Mouse (Mus musculus) inflammation-experienced regulatory T-cells, adult 6 months (primary cell): ENCODE measurements at regions not wholly inside any gene's neighbourhood (a gene's known extent, or its start where the extent isn't known, plus 50 kb on each side); places are given as distances from the start of the nearest gene placed in this dataset.

Experiments
- ATAC-seq: one replicate; pipeline ENCODE4 v1.8.0; 2017

- ATAC-seq: no peak
Measured at GRCm38 (mm10) chr7:135767493-135767892, 51.3 kb upstream of the Mki67 start.

- no peak for ATAC-seq
Measured at GRCm38 (mm10) chr7:135768064-135768463, 51.9 kb upstream of the Mki67 start.

GRCm38 (mm10) chr7:135768592-135768991 lies 52.4 kb upstream of the Mki67 start:
- peak; percentile 28 for ATAC-seq

- ATAC-seq: no peak
Measured at GRCm38 (mm10) chr7:135769082-135769673, 53.0 kb upstream of the Mki67 start.

- no peak for ATAC-seq
Measured at GRCm38 (mm10) chr7:135770051-135770450, 53.9 kb upstream of the Mki67 start.

- ATAC-seq: no peak
Measured at GRCm38 (mm10) chr7:135775832-135776433, 59.8 kb upstream of the Mki67 start.

GRCm38 (mm10) chr7:135790167-135790566 lies 74.0 kb upstream of the Mki67 start:
- no peak for ATAC-seq

GRCm38 (mm10) chr7:135790978-135791377 lies 74.8 kb upstream of the Mki67 start:
- no peak for ATAC-seq

GRCm38 (mm10) chr7:135791953-135792690 lies 76.0 kb upstream of the Mki67 start:
- ATAC-seq: no peak

- no peak for ATAC-seq
Measured at GRCm38 (mm10) chr7:135792918-135793317, 76.8 kb upstream of the Mki67 start.

GRCm38 (mm10) chr7:135794238-135794637 lies 78.1 kb upstream of the Mki67 start:
- ATAC-seq: no peak

- no peak for ATAC-seq
Measured at GRCm38 (mm10) chr7:135794679-135795078, 78.5 kb upstream of the Mki67 start.

- no peak for ATAC-seq
Measured at GRCm38 (mm10) chr7:135798441-135798840, 82.3 kb upstream of the Mki67 start.

- no peak for ATAC-seq
Measured at GRCm38 (mm10) chr7:135802598-135803121, 86.5 kb upstream of the Mki67 start.

- ATAC-seq: no peak
Measured at GRCm38 (mm10) chr7:135804730-135805129, 88.6 kb upstream of the Mki67 start.

- no peak for ATAC-seq
Measured at GRCm38 (mm10) chr7:135806139-135806538, 90.0 kb upstream of the Mki67 start.

- no peak for ATAC-seq
Measured at GRCm38 (mm10) chr7:135806673-135807072, 90.5 kb upstream of the Mki67 start.

- ATAC-seq: no peak
Measured at GRCm38 (mm10) chr7:135809167-135809566, 93.0 kb upstream of the Mki67 start.

- ATAC-seq: no peak
Measured at GRCm38 (mm10) chr7:135809751-135810379, 93.7 kb upstream of the Mki67 start.

GRCm38 (mm10) chr7:135810971-135811370 lies 94.8 kb upstream of the Mki67 start:
- no peak for ATAC-seq

- ATAC-seq: no peak
Measured at GRCm38 (mm10) chr7:135813616-135814015, 97.5 kb upstream of the Mki67 start.

GRCm38 (mm10) chr7:135816191-135816590 lies 100.0 kb upstream of the Mki67 start:
- no peak for ATAC-seq

GRCm38 (mm10) chr7:135817868-135818267 lies 101.7 kb upstream of the Mki67 start:
- no peak for ATAC-seq
